Mouse (Mus musculus): ENCODE measurements around the gene Trib2. TPM values are rescaled to one million over a fixed set of nuclear protein-coding genes. Genes with fewer than 3 reads are reported as not detected.

Trib2 gene
- polyA plus RNA-seq, 1 experiment from 2014 or later: 54.8 TPM

- peaks cover 31% of the 10 kb centered on the region for H3K4me1 ChIP-seq
- no peak overlapping the region for H3K4me3 ChIP-seq (replicated peaks)
- no peaks in the 10 kb centered on the region for H3K9me3 ChIP-seq (replicated peaks)
- peaks cover 96% of the 10 kb centered on the region for H3K36me3 ChIP-seq
- H3K27me3 ChIP-seq: no peaks in the 10 kb centered on the region
- no peak overlapping the region for H3K9ac ChIP-seq
- H3K27ac ChIP-seq: peak overlapping the region; percentile 55
- peak; percentile 17 for ATAC-seq (replicated peaks; ENCODE audit: low FRiP score)
- WGBS: 80% methylated on average over 4 of the region's 4 CpGs
- no peak overlapping the region for H3K4me2 ChIP-seq
Measured at GRCm38 (mm10) chr12:15800196-15800913, 16.4 kb downstream of the Trib2 start.

- Histone ChIP-seq H3K27me3 (no peaks in the 10 kb centered on the region), H3K36me3 (peaks cover 98% of the 10 kb centered on the region)
- ATAC-seq (replicated peaks; ENCODE audit: low FRiP score): no peak
Measured at GRCm38 (mm10) chr12:15798019-15798418, 18.7 kb downstream of the Trib2 start.

GRCm38 (mm10) chr12:15795886-15796285 lies 20.8 kb downstream of the Trib2 start:
- H3K36me3 ChIP-seq: peaks cover 99% of the 10 kb centered on the region
- H3K4me3 ChIP-seq (replicated peaks): no peak overlapping the region
- WGBS: 82% methylated on average over 3 of the region's 3 CpGs
- no peak for ATAC-seq (replicated peaks; ENCODE audit: low FRiP score)
- H3K9me3 ChIP-seq (replicated peaks): no peaks in the 10 kb centered on the region
- H3K4me1 ChIP-seq: peaks cover 20% of the 10 kb centered on the region
- no peak overlapping the region for H3K27ac ChIP-seq
- H3K4me2 ChIP-seq: no peak overlapping the region
- no peaks in the 10 kb centered on the region for H3K27me3 ChIP-seq
- no peak overlapping the region for H3K9ac ChIP-seq

More at GRCm38 (mm10) chr12:15798019-15798418, 18.7 kb downstream of the Trib2 start:
- Histone ChIP-seq H3K4me3 (replicated peaks) (no peak overlapping the region), H3K9ac (no peak overlapping the region), H3K4me1 (peaks cover 29% of the 10 kb centered on the region), H3K9me3 (replicated peaks) (no peaks in the 10 kb centered on the region), H3K27ac (no peak overlapping the region), H3K4me2 (no peak overlapping the region)
- 57% methylated on average over 7 of the region's 7 CpGs for WGBS

- Histone ChIP-seq H3K4me1 (0 out of 2 replicates have a peak, but pooled peaks cover 8% of the 10 kb centered on the region), H3K4me2 (no peak overlapping the region), H3K9ac (no peak overlapping the region), H3K36me3 (peaks cover 84% of the 10 kb centered on the region), H3K27ac (no peak overlapping the region), H3K27me3 (no peaks in the 10 kb centered on the region), H3K4me3 (replicated peaks) (no peak overlapping the region), H3K9me3 (replicated peaks) (no peaks in the 10 kb centered on the region)
- no peak for ATAC-seq (replicated peaks; ENCODE audit: low FRiP score)
- 87% methylated on average over 8 of the region's 8 CpGs for WGBS
Measured at GRCm38 (mm10) chr12:15793336-15793735, 23.4 kb downstream of the Trib2 start.

DNA sequence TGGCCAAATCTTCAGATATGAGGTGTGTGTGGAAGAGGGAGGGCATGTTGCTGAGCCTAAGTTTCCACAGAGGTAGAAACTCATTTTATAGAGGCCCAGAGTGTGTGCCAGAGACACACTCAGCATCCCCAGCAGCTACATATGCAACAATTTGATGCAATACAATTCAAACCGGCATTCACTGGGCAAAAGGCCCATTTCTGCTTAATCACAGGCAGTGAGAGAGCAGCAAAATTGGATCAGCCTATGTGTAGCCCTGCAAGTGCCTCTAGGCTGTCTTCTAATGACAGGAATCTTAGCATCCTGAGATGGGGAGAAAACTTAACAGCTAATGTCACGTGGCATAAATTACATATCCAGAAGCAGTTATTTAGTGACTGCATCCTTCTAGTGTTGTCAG lies 26.5 kb downstream of the Trib2 start:
- no peak for ATAC-seq (replicated peaks; ENCODE audit: low FRiP score)
- H3K9me3 ChIP-seq (replicated peaks): no peaks in the 10 kb centered on the region
- H3K4me1 ChIP-seq: 0 out of 2 replicates have a peak, but pooled peaks cover 5% of the 10 kb centered on the region
- no peak overlapping the region for H3K4me2 ChIP-seq
- H3K27ac ChIP-seq: no peak overlapping the region
- H3K27me3 ChIP-seq: no peaks in the 10 kb centered on the region
- H3K36me3 ChIP-seq: peaks cover 52% of the 10 kb centered on the region
- H3K9ac ChIP-seq: no peak overlapping the region
- 75% methylated on average over 2 of the region's 2 CpGs for WGBS
- no peak overlapping the region for H3K4me3 ChIP-seq (replicated peaks)

DNA sequence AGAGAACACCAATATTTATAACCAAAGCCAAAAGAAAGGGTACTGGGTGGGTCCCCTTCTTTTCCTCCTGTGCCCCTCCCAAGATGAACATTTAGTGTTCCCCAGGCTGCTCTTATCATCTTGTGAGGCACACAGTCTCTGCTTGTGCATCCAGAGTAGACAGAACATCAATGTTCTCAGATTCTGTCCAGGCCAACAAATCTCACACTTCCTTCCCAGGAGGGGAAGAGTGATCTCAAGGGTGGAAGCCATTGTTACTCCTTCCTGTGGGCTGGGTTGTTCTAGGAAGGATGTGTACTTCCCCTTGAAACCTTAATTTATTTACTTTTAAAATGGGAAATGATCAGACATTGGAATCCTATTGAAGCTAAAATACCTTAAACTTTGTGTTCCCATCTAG lies 39.7 kb downstream of the Trib2 start:
- ATAC-seq (replicated peaks; ENCODE audit: low FRiP score): no peak

GRCm38 (mm10) chr12:15771686-15772085 lies 45.0 kb downstream of the Trib2 start:
- H3K27me3 ChIP-seq: no peaks in the 10 kb centered on the region
- no peak overlapping the region for H3K9ac ChIP-seq
- H3K9me3 ChIP-seq (replicated peaks): no peaks in the 10 kb centered on the region
- no peaks in the 10 kb centered on the region for H3K36me3 ChIP-seq
- ATAC-seq (replicated peaks; ENCODE audit: low FRiP score): no peak
- no peaks in the 10 kb centered on the region for H3K4me1 ChIP-seq
- H3K4me3 ChIP-seq (replicated peaks): no peak overlapping the region
- no peak overlapping the region for H3K4me2 ChIP-seq
- 83% methylated on average over 6 of the region's 6 CpGs for WGBS
- no peak overlapping the region for H3K27ac ChIP-seq

More for the DNA sequence above, 39.7 kb downstream of the Trib2 start:
- H3K4me2 ChIP-seq: no peak overlapping the region
- H3K27ac ChIP-seq: no peak overlapping the region
- no peak overlapping the region for H3K9ac ChIP-seq
- no peaks in the 10 kb centered on the region for H3K36me3 ChIP-seq
- no peaks in the 10 kb centered on the region for H3K4me1 ChIP-seq
- H3K27me3 ChIP-seq: no peaks in the 10 kb centered on the region
- H3K4me3 ChIP-seq (replicated peaks): no peak overlapping the region
- H3K9me3 ChIP-seq (replicated peaks): no peaks in the 10 kb centered on the region

DNA sequence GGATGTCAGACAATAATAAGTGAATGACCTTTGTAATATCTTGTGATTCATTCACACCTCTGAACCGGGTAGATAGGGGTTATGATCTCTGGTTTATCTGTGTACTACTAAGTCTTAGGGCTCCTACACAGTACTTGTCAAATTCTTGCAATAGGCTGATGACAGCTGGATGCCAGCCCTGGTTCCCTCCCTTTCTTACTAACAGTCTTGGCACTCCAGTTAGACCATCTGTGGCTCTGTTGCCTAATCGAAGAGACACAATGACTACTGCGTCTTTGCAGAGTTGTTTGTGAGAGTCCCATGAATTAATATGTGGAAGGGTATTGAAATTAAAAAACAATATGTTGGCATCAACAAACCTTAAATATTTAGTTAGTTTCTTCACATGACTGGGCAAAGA lies 48.2 kb downstream of the Trib2 start:
- Histone ChIP-seq H3K27me3 (no peaks in the 10 kb centered on the region), H3K4me2 (no peak overlapping the region), H3K9me3 (replicated peaks) (no peaks in the 10 kb centered on the region), H3K9ac (no peak overlapping the region), H3K36me3 (no peaks in the 10 kb centered on the region), H3K4me3 (replicated peaks) (no peak overlapping the region), H3K27ac (no peak overlapping the region), H3K4me1 (no peaks in the 10 kb centered on the region)
- WGBS: 83% methylated on average over 3 of the region's 3 CpGs
- no peak for ATAC-seq (replicated peaks; ENCODE audit: low FRiP score)

DNA sequence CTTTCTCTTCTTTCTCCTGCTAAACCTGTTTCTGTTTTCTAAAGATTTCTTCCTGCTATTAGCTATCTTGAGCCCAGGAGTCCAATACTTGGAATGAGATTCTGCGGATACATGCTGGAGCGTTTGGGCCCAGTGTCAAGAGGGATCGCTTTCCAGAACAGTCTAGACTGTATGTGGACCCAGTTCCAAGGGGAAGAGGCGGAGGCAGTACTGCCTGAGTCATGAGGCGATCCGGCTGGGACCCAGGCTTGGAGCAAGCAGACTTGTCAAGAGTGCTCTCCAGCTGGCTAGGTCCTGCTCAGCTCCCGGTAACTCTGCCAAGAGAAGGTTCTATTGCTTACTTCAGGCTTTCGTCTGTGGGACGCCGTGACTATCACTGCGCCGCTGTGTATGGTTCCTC lies 50.7 kb downstream of the Trib2 start:
- Histone ChIP-seq H3K4me2 (no peak overlapping the region), H3K4me3 (replicated peaks) (no peak overlapping the region), H3K36me3 (no peaks in the 10 kb centered on the region), H3K9ac (no peak overlapping the region), H3K4me1 (no peaks in the 10 kb centered on the region), H3K27me3 (no peaks in the 10 kb centered on the region), H3K9me3 (replicated peaks) (no peaks in the 10 kb centered on the region), H3K27ac (no peak overlapping the region)
- 86% methylated on average over 12 of the region's 12 CpGs for WGBS
- ATAC-seq (replicated peaks; ENCODE audit: low FRiP score): no peak

GRCm38 (mm10) chr12:15765238-15765637 lies 51.5 kb downstream of the Trib2 start:
- Histone ChIP-seq H3K36me3 (no peaks in the 10 kb centered on the region), H3K9me3 (replicated peaks) (no peaks in the 10 kb centered on the region), H3K9ac (no peak overlapping the region), H3K27ac (no peak overlapping the region), H3K4me3 (replicated peaks) (no peak overlapping the region), H3K4me1 (no peaks in the 10 kb centered on the region), H3K4me2 (no peak overlapping the region), H3K27me3 (no peaks in the 10 kb centered on the region)
- 31% methylated on average over 1 of the region's 1 CpGs for WGBS
- ATAC-seq (replicated peaks; ENCODE audit: low FRiP score): no peak

GRCm38 (mm10) chr12:15761453-15762116 lies 55.1 kb downstream of the Trib2 start:
- no peak overlapping the region for H3K4me2 ChIP-seq
- H3K27ac ChIP-seq: no peak overlapping the region
- no peaks in the 10 kb centered on the region for H3K9me3 ChIP-seq (replicated peaks)
- WGBS: 90% methylated on average over 8 of the region's 8 CpGs
- no peaks in the 10 kb centered on the region for H3K36me3 ChIP-seq
- H3K4me3 ChIP-seq (replicated peaks): no peak overlapping the region
- ATAC-seq (replicated peaks; ENCODE audit: low FRiP score): no peak
- H3K9ac ChIP-seq: no peak overlapping the region
- H3K4me1 ChIP-seq: no peaks in the 10 kb centered on the region
- no peaks in the 10 kb centered on the region for H3K27me3 ChIP-seq

DNA sequence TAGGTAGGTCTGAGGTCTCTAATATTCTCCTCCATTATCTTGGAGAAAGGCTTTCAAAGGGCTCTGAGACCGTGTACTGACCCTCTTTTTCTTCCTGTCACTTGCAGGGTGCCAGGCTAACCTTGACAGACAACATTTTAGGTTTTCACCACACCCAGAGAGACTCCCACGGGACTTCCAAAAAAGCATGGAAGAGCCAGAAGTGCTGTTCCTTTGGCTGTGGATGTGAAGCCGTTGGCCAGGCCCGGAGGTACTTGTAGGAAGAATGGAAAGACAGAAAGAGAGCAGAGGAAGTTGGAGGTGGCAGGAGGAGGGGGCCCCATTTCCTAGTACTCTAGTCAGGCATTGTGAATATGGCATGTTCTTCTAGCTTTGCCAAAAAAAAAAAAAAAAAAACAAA lies 56.0 kb downstream of the Trib2 start:
- H3K36me3 ChIP-seq: no peaks in the 10 kb centered on the region

More for the DNA sequence above, 56.0 kb downstream of the Trib2 start:
- no peaks in the 10 kb centered on the region for H3K9me3 ChIP-seq (replicated peaks)
- H3K4me3 ChIP-seq (replicated peaks): no peak overlapping the region
- H3K4me1 ChIP-seq: no peaks in the 10 kb centered on the region
- whole genome bisulfite sequencing: 86% methylated on average over 4 of the region's 4 CpGs
- no peak overlapping the region for H3K9ac ChIP-seq
- H3K4me2 ChIP-seq: no peak overlapping the region
- H3K27me3 ChIP-seq: no peaks in the 10 kb centered on the region
- no peak for ATAC-seq (replicated peaks; ENCODE audit: low FRiP score)
- H3K27ac ChIP-seq: no peak overlapping the region

Measured in kidney, embryonic 15.5 days (tissue).